Mouse (Mus musculus) liver, postnatal 0 days (tissue): ENCODE measurements around the gene Eef1e1.

Source experiments
- CTCF ChIP-seq: sonication (generic); IDR thresholded peaks from 2 replicates; pipeline ENCODE4 v1.5.1; 2016; ENCODE audit warnings: antibody characterized with exemption, low read depth
- EP300 ChIP-seq: IDR thresholded peaks from 2 replicates; pipeline ENCODE4 v1.6.1; 2016; ENCODE audit warnings: antibody characterized with exemption, low read depth, mild to moderate bottlenecking

GRCm38 (mm10) chr13:38658528-38659280, at the start of gene Eef1e1:
- peak; percentile 72 for TF ChIP-seq CTCF
- TF ChIP-seq EP300 = no peak
